Mouse (Mus musculus): ENCODE measurements around the gene Jazf1. TPM values are rescaled to one million over a fixed set of nuclear protein-coding genes. Genes with fewer than 3 reads are reported as not detected.
A peak's percentile ranks its signal among the peaks of the same experiment; 100 is the strongest.

Jazf1 gene
- polyA plus RNA-seq, 1 experiment from 2014 or later: 3.0 TPM

GRCm38 (mm10) chr6:53017357-53018205, 50.9 kb downstream of the Jazf1 start:
- no peak overlapping the region for H3K4me2 ChIP-seq (ENCODE audit: low read depth, low read length)
- no peaks in the 10 kb centered on the region for H3K27me3 ChIP-seq (ENCODE audit: control insufficient read depth, insufficient read depth, low read depth, low read length)
- no peaks in the 10 kb centered on the region for H3K9me3 ChIP-seq (replicated peaks; ENCODE audit: control insufficient read depth, low read length)
- no peaks in the 10 kb centered on the region for H3K4me1 ChIP-seq (ENCODE audit: control insufficient read depth, low read depth, low read length)
- ATAC-seq (ENCODE audit: low read depth): no peak
- H3K27ac ChIP-seq (ENCODE audit: low read length): no peak overlapping the region
- no peak overlapping the region for H3K9ac ChIP-seq (ENCODE audit: low read depth, low read length)
- no peaks in the 10 kb centered on the region for H3K36me3 ChIP-seq (ENCODE audit: control insufficient read depth, insufficient read depth)
- WGBS (ENCODE audit: insufficient replicate concordance): 37% methylated on average over 4 of the region's 4 CpGs
- H3K4me3 ChIP-seq (ENCODE audit: low read depth, low read length): no peak overlapping the region

GRCm38 (mm10) chr6:53014460-53015455, 53.7 kb downstream of the Jazf1 start:
- no peak overlapping the region for H3K4me3 ChIP-seq (ENCODE audit: low read depth, low read length)
- H3K4me1 ChIP-seq (ENCODE audit: control insufficient read depth, low read depth, low read length): no peaks in the 10 kb centered on the region
- WGBS (ENCODE audit: insufficient replicate concordance): 66% methylated on average over 9 of the region's 9 CpGs
- H3K36me3 ChIP-seq (ENCODE audit: control insufficient read depth, insufficient read depth): no peaks in the 10 kb centered on the region
- no peak overlapping the region for H3K27ac ChIP-seq (ENCODE audit: low read length)
- no peak overlapping the region for H3K9ac ChIP-seq (ENCODE audit: low read depth, low read length)
- no peaks in the 10 kb centered on the region for H3K27me3 ChIP-seq (ENCODE audit: control insufficient read depth, insufficient read depth, low read depth, low read length)
- no peak overlapping the region for H3K4me2 ChIP-seq (ENCODE audit: low read depth, low read length)
- no peak for ATAC-seq (ENCODE audit: low read depth)
- H3K9me3 ChIP-seq (replicated peaks; ENCODE audit: control insufficient read depth, low read length): no peaks in the 10 kb centered on the region

- WGBS (ENCODE audit: insufficient replicate concordance): 59% methylated on average over 2 of the region's 2 CpGs
- Histone ChIP-seq H3K9ac (ENCODE audit: low read depth, low read length) (no peak overlapping the region), H3K4me1 (ENCODE audit: control insufficient read depth, low read depth, low read length) (no peaks in the 10 kb centered on the region), H3K27ac (ENCODE audit: low read length) (no peak overlapping the region), H3K27me3 (ENCODE audit: control insufficient read depth, insufficient read depth, low read depth, low read length) (no peaks in the 10 kb centered on the region), H3K9me3 (replicated peaks; ENCODE audit: control insufficient read depth, low read length) (no peaks in the 10 kb centered on the region), H3K4me3 (ENCODE audit: low read depth, low read length) (no peak overlapping the region), H3K36me3 (ENCODE audit: control insufficient read depth, insufficient read depth) (no peaks in the 10 kb centered on the region), H3K4me2 (ENCODE audit: low read depth, low read length) (no peak overlapping the region)
- ATAC-seq (ENCODE audit: low read depth): no peak
These were observed 58.1 kb downstream of the Jazf1 start for GRCm38 (mm10) chr6:53010286-53010685.

GRCm38 (mm10) chr6:53006032-53006431, 62.4 kb downstream of the Jazf1 start:
- WGBS (ENCODE audit: insufficient replicate concordance): 40% methylated on average over 3 of the region's 3 CpGs
- H3K4me3 ChIP-seq (ENCODE audit: low read depth, low read length): no peak overlapping the region
- ATAC-seq (ENCODE audit: low read depth): peak; percentile 67; the same call in 1 of the 2 replicates

GRCm38 (mm10) chr6:53005544-53005943, 62.9 kb downstream of the Jazf1 start:
- no peak for ATAC-seq (ENCODE audit: low read depth)
- no peaks in the 10 kb centered on the region for H3K9me3 ChIP-seq (replicated peaks; ENCODE audit: control insufficient read depth, low read length)
- no peak overlapping the region for H3K27ac ChIP-seq (ENCODE audit: low read length)
- H3K36me3 ChIP-seq (ENCODE audit: control insufficient read depth, insufficient read depth): no peaks in the 10 kb centered on the region
- H3K4me1 ChIP-seq (ENCODE audit: control insufficient read depth, low read depth, low read length): no peaks in the 10 kb centered on the region
- 60% methylated on average over 2 of the region's 2 CpGs for WGBS (ENCODE audit: insufficient replicate concordance)
- H3K4me3 ChIP-seq (ENCODE audit: low read depth, low read length): no peak overlapping the region
- H3K9ac ChIP-seq (ENCODE audit: low read depth, low read length): no peak overlapping the region
- no peak overlapping the region for H3K4me2 ChIP-seq (ENCODE audit: low read depth, low read length)
- no peaks in the 10 kb centered on the region for H3K27me3 ChIP-seq (ENCODE audit: control insufficient read depth, insufficient read depth, low read depth, low read length)

More at GRCm38 (mm10) chr6:53006032-53006431, 62.4 kb downstream of the Jazf1 start:
- no peaks in the 10 kb centered on the region for H3K36me3 ChIP-seq (ENCODE audit: control insufficient read depth, insufficient read depth)
- H3K27ac ChIP-seq (ENCODE audit: low read length): no peak overlapping the region
- no peaks in the 10 kb centered on the region for H3K27me3 ChIP-seq (ENCODE audit: control insufficient read depth, insufficient read depth, low read depth, low read length)
- H3K9me3 ChIP-seq (replicated peaks; ENCODE audit: control insufficient read depth, low read length): no peaks in the 10 kb centered on the region
- no peak overlapping the region for H3K9ac ChIP-seq (ENCODE audit: low read depth, low read length)
- no peaks in the 10 kb centered on the region for H3K4me1 ChIP-seq (ENCODE audit: control insufficient read depth, low read depth, low read length)
- no peak overlapping the region for H3K4me2 ChIP-seq (ENCODE audit: low read depth, low read length)

- Histone ChIP-seq H3K36me3 (ENCODE audit: control insufficient read depth, insufficient read depth) (no peaks in the 10 kb centered on the region), H3K4me3 (ENCODE audit: low read depth, low read length) (no peak overlapping the region), H3K9ac (ENCODE audit: low read depth, low read length) (no peak overlapping the region), H3K9me3 (replicated peaks; ENCODE audit: control insufficient read depth, low read length) (no peaks in the 10 kb centered on the region), H3K27ac (ENCODE audit: low read length) (no peak overlapping the region), H3K4me1 (ENCODE audit: control insufficient read depth, low read depth, low read length) (no peaks in the 10 kb centered on the region), H3K4me2 (ENCODE audit: low read depth, low read length) (no peak overlapping the region), H3K27me3 (ENCODE audit: control insufficient read depth, insufficient read depth, low read depth, low read length) (no peaks in the 10 kb centered on the region)
- ATAC-seq (ENCODE audit: low read depth): no peak
- WGBS (ENCODE audit: insufficient replicate concordance): 69% methylated on average over 8 of the region's 8 CpGs
These were observed 77.6 kb downstream of the Jazf1 start for GRCm38 (mm10) chr6:52990816-52991215.

GRCm38 (mm10) chr6:52987905-52988640, 80.4 kb downstream of the Jazf1 start:
- Histone ChIP-seq H3K4me3 (ENCODE audit: low read depth, low read length) (no peak overlapping the region), H3K9me3 (replicated peaks; ENCODE audit: control insufficient read depth, low read length) (no peaks in the 10 kb centered on the region), H3K4me1 (ENCODE audit: control insufficient read depth, low read depth, low read length) (no peaks in the 10 kb centered on the region), H3K27ac (ENCODE audit: low read length) (no peak overlapping the region), H3K27me3 (ENCODE audit: control insufficient read depth, insufficient read depth, low read depth, low read length) (no peaks in the 10 kb centered on the region), H3K36me3 (ENCODE audit: control insufficient read depth, insufficient read depth) (no peaks in the 10 kb centered on the region), H3K9ac (ENCODE audit: low read depth, low read length) (no peak overlapping the region), H3K4me2 (ENCODE audit: low read depth, low read length) (no peak overlapping the region)
- ATAC-seq (ENCODE audit: low read depth): no peak
- WGBS (ENCODE audit: insufficient replicate concordance): 67% methylated on average over 6 of the region's 6 CpGs

- no peaks in the 10 kb centered on the region for H3K4me1 ChIP-seq (ENCODE audit: control insufficient read depth, low read depth, low read length)
- H3K27ac ChIP-seq (ENCODE audit: low read length): no peak overlapping the region
- ATAC-seq (ENCODE audit: low read depth): no peak
- 49% methylated on average over 4 of the region's 4 CpGs for WGBS (ENCODE audit: insufficient replicate concordance)
- no peak overlapping the region for H3K9ac ChIP-seq (ENCODE audit: low read depth, low read length)
- H3K9me3 ChIP-seq (replicated peaks; ENCODE audit: control insufficient read depth, low read length): no peaks in the 10 kb centered on the region
- no peaks in the 10 kb centered on the region for H3K27me3 ChIP-seq (ENCODE audit: control insufficient read depth, insufficient read depth, low read depth, low read length)
- H3K4me2 ChIP-seq (ENCODE audit: low read depth, low read length): no peak overlapping the region
- H3K36me3 ChIP-seq (ENCODE audit: control insufficient read depth, insufficient read depth): no peaks in the 10 kb centered on the region
- no peak overlapping the region for H3K4me3 ChIP-seq (ENCODE audit: low read depth, low read length)
These were observed 81.0 kb downstream of the Jazf1 start for GRCm38 (mm10) chr6:52987391-52987790.

Measured in liver, embryonic 16.5 days (tissue).